Mouse (Mus musculus) CH12.LX (cell line): ENCODE results near the gene Nrap. TPM values are rescaled to one million over a fixed set of nuclear protein-coding genes. Genes with fewer than 3 reads are reported as not detected.

Experiments
- DNase-seq: peaks from one replicate; pipeline ENCODE4 v3.0.0-alpha.2; 2013; ENCODE audit errors: extremely low read depth
- H3K27ac ChIP-seq: 2 replicates; pipeline ENCODE4 v1.5.1; 2012; ENCODE audit warnings: low read depth, mild to moderate bottlenecking, control low read depth, moderate library complexity; ENCODE audit not compliant: insufficient read depth
- H3K27me3 ChIP-seq: replicated peaks from 2 replicates; pipeline ENCODE3; 2012; ENCODE audit warnings: inconsistent platforms
- H3K36me3 ChIP-seq, 2 experiments: replicated peaks in 1 of 2; 2 replicates each; pipeline versions ENCODE3 to v1.6.1; 2012; ENCODE audit warnings: inconsistent platforms in 1 of 2, low read length in 1 of 2, mild to moderate bottlenecking in 1 of 2, mixed read lengths in 1 of 2, moderate library complexity in 1 of 2; ENCODE audit not compliant: control insufficient read depth in 1 of 2, insufficient read depth in 1 of 2
- H3K4me1 ChIP-seq, 2 experiments: 2 replicates each; pipeline ENCODE4 v1.6.1; 2012; ENCODE audit warnings: inconsistent platforms in 1 of 2, moderate library complexity in 1 of 2; ENCODE audit not compliant: insufficient read depth in 2 of 2, control insufficient read depth in 1 of 2
- H3K4me2 ChIP-seq: 2 replicates; pipeline ENCODE4 v1.6.1; 2012; ENCODE audit warnings: low read depth, mild to moderate bottlenecking, control low read depth; ENCODE audit not compliant: poor library complexity, insufficient read depth, severe bottlenecking
- H3K4me3 ChIP-seq, 3 experiments: fragments of 150-350 bp in 1 of 3; sonication (generic) in 1 of 3; replicated peaks in 1 of 3; 2 replicates each; pipeline versions ENCODE3 to v1.5.1; 2011 to 2012; ENCODE audit warnings: low read depth in 2 of 3, low read length in 2 of 3, mild to moderate bottlenecking in 2 of 3, moderate library complexity in 2 of 3, control low read depth in 1 of 3, improper control_type of control experiment in 1 of 3, inconsistent platforms in 1 of 3, mixed read lengths in 1 of 3; ENCODE audit not compliant: poor library complexity in 1 of 3
- H3K79me2 ChIP-seq: replicated peaks from 2 replicates; pipeline ENCODE4 v1.6.1; 2012; ENCODE audit warnings: mild to moderate bottlenecking, moderate library complexity; ENCODE audit not compliant: control insufficient read depth, poor library complexity, insufficient read depth, severe bottlenecking; ENCODE audit errors: extremely low read depth
- H3K9ac ChIP-seq: 2 replicates; pipeline ENCODE4 v1.6.1; 2012; ENCODE audit warnings: low read depth, mild to moderate bottlenecking, control low read depth, moderate library complexity; ENCODE audit not compliant: insufficient read depth
- H3K9me3 ChIP-seq: replicated peaks from 2 replicates; pipeline ENCODE3; 2012; ENCODE audit warnings: low read length, inconsistent platforms, mixed read lengths
- BHLHE40 ChIP-seq: IDR thresholded peaks from 2 replicates; pipeline ENCODE4 v1.6.1; 2011; ENCODE audit warnings: mild to moderate bottlenecking, low read depth, low read length, improper control_type of control experiment
- CTCF ChIP-seq, 2 experiments: IDR thresholded peaks in 1 of 2; conservative IDR thresholded peaks in 1 of 2; 2 replicates each; pipeline ENCODE4 v1.5.1; 2011 to 2012; ENCODE audit warnings: low read depth in 2 of 2, low read length in 2 of 2, improper control_type of control experiment in 1 of 2, inconsistent platforms in 1 of 2, mild to moderate bottlenecking in 1 of 2, moderate library complexity in 1 of 2
- JUN ChIP-seq: IDR thresholded peaks from 2 replicates; pipeline ENCODE4 v1.6.1; 2011; ENCODE audit warnings: low read depth, mild to moderate bottlenecking, low read length, improper control_type of control experiment, moderate library complexity; ENCODE audit not compliant: insufficient read depth
- JUND ChIP-seq: conservative IDR thresholded peaks from 2 replicates; pipeline ENCODE4 v1.6.1; 2011; ENCODE audit warnings: low read depth, low read length, improper control_type of control experiment
- KAT2A ChIP-seq: IDR thresholded peaks from 2 replicates; pipeline ENCODE4 v1.6.1; 2012; ENCODE audit warnings: low read length, improper control_type of control experiment, inconsistent platforms; ENCODE audit not compliant: insufficient replicate concordance
- POLR2A ChIP-seq: IDR thresholded peaks from 2 replicates; pipeline ENCODE4 v1.6.1; 2011; ENCODE audit warnings: low read depth, mild to moderate bottlenecking, improper control_type of control experiment, low read length
- POLR2AphosphoS2 ChIP-seq: IDR thresholded peaks from 2 replicates; pipeline ENCODE4 v1.6.1; 2011; ENCODE audit warnings: low read depth, low read length, improper control_type of control experiment
- RAD21 ChIP-seq: IDR thresholded peaks from 2 replicates; pipeline ENCODE4 v1.6.1; 2011; ENCODE audit warnings: low read depth, mild to moderate bottlenecking, low read length, improper control_type of control experiment, moderate library complexity
- RCOR1 ChIP-seq: conservative IDR thresholded peaks from 2 replicates; pipeline ENCODE4 v1.6.1; 2012; ENCODE audit warnings: low read depth, mild to moderate bottlenecking, inconsistent platforms, low read length, improper control_type of control experiment
- SIN3A ChIP-seq: IDR thresholded peaks from 2 replicates; pipeline ENCODE4 v1.6.1; 2012; ENCODE audit warnings: low read length, improper control_type of control experiment, inconsistent platforms
- ZKSCAN1 ChIP-seq: IDR thresholded peaks from 2 replicates; pipeline ENCODE4 v1.6.1; 2012; ENCODE audit warnings: low read depth, inconsistent platforms, low read length, improper control_type of control experiment, borderline replicate concordance
- dilution Hi-C: fragments of 300-500 bp; cut with MboI; formaldehyde crosslinking; loops from 2 replicates; pipeline ENCODE4 v1.14.3; 2020; ENCODE audit warnings: low sequenced_read_pairs; ENCODE audit not compliant: extremely low pct_unique_long_range_greater_than_20kb, extremely low pct_ligation_motif_present
- in situ Hi-C: fragments of 300-500 bp; cut with MboI; formaldehyde crosslinking; loops from 3 replicates; pipeline ENCODE4 v1.14.3; 2019; ENCODE audit warnings: low sequenced_read_pairs, low pct_ligation_motif_present, low pct_unique_long_range_greater_than_20kb, mixed read lengths
- polyA plus RNA-seq: library from polyadenylated mRNA; unstranded; fragments of >175 nt; gene quantifications from 2 replicates; pipeline ENCODE4 v1.2.1, GENCODE M21; 2012; ENCODE audit warnings: low read depth; ENCODE audit not compliant: insufficient read length
- total RNA-seq, 2 experiments: library from RNA; depleted of rRNA; stranded (reverse); fragments of 300-350 nt in 1 of 2; fragments of >200 nt in 1 of 2; gene quantifications; 2 replicates each; pipeline ENCODE4 v1.2.3; 2012 to 2014

Nrap gene
- total and polyA plus RNA-seq, 3 experiments = 0.04 to 1.5 (median 0.17) TPM

- TF ChIP-seq JUND (peak; percentile 72), JUN (peak; percentile 47; the same call in 1 of the 2 replicates), SIN3A (peak; percentile 69; the same call in 1 of the 2 replicates), BHLHE40 (peak; percentile 95), ZKSCAN1 (no peak), POLR2AphosphoS2 (no peak), CTCF (conservative IDR thresholded peaks at IDR 0.05 in 1 of 2, IDR thresholded peaks at IDR 0.05 in 1 of 2; ENCODE audit: low read depth in 2 of 2, low read length in 2 of 2) (peak in 1 of 2 experiments; percentile 1; a peak in 1 of 4 replicates), RAD21 (no peak; the same call in none of the 2 replicates), POLR2A (no peak; the same call in 1 of the 2 replicates)
- TF ChIP-seq, all 38 proteins: peak for 19
Measured at GRCm38 (mm10) chr19:56396669-56397621, 7.1 kb upstream of the Nrap start, which contains the start of gene Casp7 (continued).

GRCm38 (mm10) chr19:56396227-56396626 lies 6.4 kb upstream of the Nrap start:
- in situ Hi-C loops (no loop called here), dilution Hi-C loops (no loop called here)
- TF ChIP-seq RCOR1 (0 out of 2 replicates have a peak, but pooled peaks have one; percentile 24), SIN3A (no peak)
- peak overlapping the region; percentile 84 for H3K4me2 ChIP-seq
- peak overlapping the region in 2 of 3 experiments; percentile 69 to 72 for H3K4me3 ChIP-seq
- H3K9ac ChIP-seq = no peak overlapping the region; the same call in 1 of the 2 replicates
- peaks cover 20% of the 10 kb centered on the region for H3K27me3 ChIP-seq
- H3K79me2 ChIP-seq = no peaks in the 10 kb centered on the region
- no peaks in the 10 kb centered on the region for H3K36me3 ChIP-seq
- no peak overlapping the region for H3K27ac ChIP-seq
- no peaks in the 10 kb centered on the region for H3K9me3 ChIP-seq
- H3K4me1 ChIP-seq = peaks cover 5 to 35% of the 10 kb centered on the region in 2 experiments; a peak in 3 of 4 replicates
- no peak for DNase-seq

- no peaks in the 10 kb centered on the region for H3K36me3 ChIP-seq
- no peak overlapping the region for H3K4me2 ChIP-seq
- dilution Hi-C loops (no loop called here), in situ Hi-C loops (no loop called here)
- TF ChIP-seq KAT2A = no peak
- H3K9me3 ChIP-seq = no peaks in the 10 kb centered on the region
- no peak for DNase-seq
- H3K79me2 ChIP-seq = no peaks in the 10 kb centered on the region
- peaks cover 20% of the 10 kb centered on the region for H3K27me3 ChIP-seq
- H3K9ac ChIP-seq = no peak overlapping the region
- peaks cover 5 to 31% of the 10 kb centered on the region in 2 experiments; a peak in 3 of 4 replicates for H3K4me1 ChIP-seq
- no peak overlapping the region for H3K27ac ChIP-seq
- H3K4me3 ChIP-seq = no peak overlapping the region
Measured at GRCm38 (mm10) chr19:56395183-56395935, 5.5 kb upstream of the Nrap start.
